Mouse (Mus musculus) hindbrain, embryonic 14.5 days (tissue): ENCODE data around the gene Lgr4. TPM values are rescaled to one million over a fixed set of nuclear protein-coding genes. Genes with fewer than 3 reads are reported as not detected.

ENCODE experiments used
- ATAC-seq: fragments of 200-750 bp; cut with Nextera tagmentation; 2 replicates; pipeline ENCODE4 v1.8.0; 2017; ENCODE audit warnings: moderate number of reproducible peaks, mild to moderate bottlenecking, moderate TSS enrichment, moderate library complexity; ENCODE audit not compliant: low FRiP score
- DNase-seq: peaks from one replicate; pipeline ENCODE4 v3.0.0-alpha.2; 2015; ENCODE audit warnings: low spot score
- H3K27ac ChIP-seq: fragments of 300-500 bp; sonication (generic); 2 replicates; pipeline ENCODE4 v1.5.1; 2014; ENCODE audit warnings: mild to moderate bottlenecking, moderate library complexity
- H3K27me3 ChIP-seq: fragments of 300-500 bp; sonication (generic); 2 replicates; pipeline ENCODE4 v1.6.1; 2014; ENCODE audit warnings: mild to moderate bottlenecking, low read length, mixed read lengths; ENCODE audit not compliant: control insufficient read depth, insufficient read depth
- H3K36me3 ChIP-seq: fragments of 300-500 bp; sonication (generic); replicated peaks from 2 replicates; pipeline ENCODE4 v1.6.1; 2014; ENCODE audit not compliant: control insufficient read depth, insufficient read depth
- H3K4me1 ChIP-seq: fragments of 300-500 bp; sonication (generic); replicated peaks from 2 replicates; pipeline ENCODE4 v1.6.1; 2014; ENCODE audit warnings: antibody characterized with exemption, low read length, mixed read lengths; ENCODE audit not compliant: control insufficient read depth, insufficient read depth
- H3K4me2 ChIP-seq: fragments of 300-500 bp; sonication (generic); replicated peaks from 2 replicates; pipeline ENCODE4 v1.6.1; 2014; ENCODE audit warnings: mild to moderate bottlenecking, moderate library complexity
- H3K4me3 ChIP-seq: fragments of 300-500 bp; sonication (generic); replicated peaks from 2 replicates; pipeline ENCODE4 v1.5.1; 2014; ENCODE audit warnings: mild to moderate bottlenecking, low read length
- H3K9ac ChIP-seq: fragments of 300-500 bp; sonication (generic); 2 replicates; pipeline ENCODE4 v1.6.1; 2014
- H3K9me3 ChIP-seq: fragments of 300-500 bp; sonication (generic); 2 replicates; pipeline ENCODE4 v1.6.1; 2016; ENCODE audit warnings: low read length; ENCODE audit not compliant: control insufficient read depth
- WGBS: fragments of 180-500 bp; shearing (Covaris S2); extraction: QIAGEN DNeasy Blood & Tissue Kit; methylation state at CpG from one replicate; pipeline ENCODE4 v1.1.7; 2014; 5-methylcytosine and 5-hydroxymethylcytosine counted together
- polyA plus RNA-seq: library from polyadenylated mRNA; unstranded; fragments of >200 nt; fragmentation: Nextera tagmentation; extraction: Ambion mirVana; gene quantifications from 2 replicates; pipeline ENCODE4 v1.2.1, GENCODE M21; 2014

Lgr4 gene
- polyA plus RNA-seq, 1 experiment from 2014 or later: 13.6 TPM

DNA sequence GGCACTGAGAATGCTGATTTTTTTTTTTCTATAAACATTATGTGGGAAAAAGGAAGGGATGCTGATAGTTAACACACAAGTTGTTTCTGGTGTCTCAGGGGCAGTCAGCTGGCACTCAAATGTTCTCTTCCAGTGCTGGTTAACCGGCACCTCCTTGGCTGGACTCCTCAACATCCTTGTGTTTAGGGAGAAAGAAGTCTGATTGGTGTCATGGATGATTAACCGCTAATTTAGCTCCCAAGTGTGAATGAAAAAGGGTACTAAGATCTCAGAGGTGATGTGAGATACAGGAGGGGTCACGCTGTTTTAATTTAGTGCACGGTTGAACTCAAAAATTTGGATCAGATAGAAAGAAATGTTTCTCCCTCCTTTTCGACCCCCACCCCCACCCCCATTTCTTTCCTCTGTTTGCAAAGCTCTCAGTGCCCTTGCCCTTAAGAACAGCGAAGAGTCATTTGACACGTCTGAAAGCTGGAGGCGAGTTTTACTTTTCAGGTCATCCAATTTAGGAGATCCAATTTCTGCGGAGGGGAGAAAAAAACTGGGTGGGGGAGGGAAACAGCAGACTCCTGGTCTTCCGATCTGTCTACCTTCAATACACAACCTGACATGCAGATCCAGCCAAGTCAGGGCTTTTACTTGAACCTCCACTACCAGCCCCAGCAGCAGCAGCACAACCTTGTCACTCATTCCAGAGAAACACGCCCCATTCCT lies 508 bp upstream of the Lgr4 start:
- H3K4me3 ChIP-seq: peak overlapping the region; percentile 94
- H3K9ac ChIP-seq: no peak overlapping the region; the same call in 1 of the 2 replicates
- peaks cover 32% of the 10 kb centered on the region for H3K4me1 ChIP-seq
- DNase-seq (no peak), ATAC-seq (peak; percentile 5; the same call in 1 of the 2 replicates)
- H3K27me3 ChIP-seq: no peaks in the 10 kb centered on the region
- H3K4me2 ChIP-seq: peak overlapping the region; percentile 92
- H3K36me3 ChIP-seq: no peaks in the 10 kb centered on the region
- 2% methylated on average over 11 of the region's 11 CpGs for WGBS
- H3K27ac ChIP-seq: peak overlapping the region; percentile 94; the same call in 1 of the 2 replicates
- H3K9me3 ChIP-seq: 0 out of 2 replicates have a peak, but pooled peaks cover 3% of the 10 kb centered on the region

DNA sequence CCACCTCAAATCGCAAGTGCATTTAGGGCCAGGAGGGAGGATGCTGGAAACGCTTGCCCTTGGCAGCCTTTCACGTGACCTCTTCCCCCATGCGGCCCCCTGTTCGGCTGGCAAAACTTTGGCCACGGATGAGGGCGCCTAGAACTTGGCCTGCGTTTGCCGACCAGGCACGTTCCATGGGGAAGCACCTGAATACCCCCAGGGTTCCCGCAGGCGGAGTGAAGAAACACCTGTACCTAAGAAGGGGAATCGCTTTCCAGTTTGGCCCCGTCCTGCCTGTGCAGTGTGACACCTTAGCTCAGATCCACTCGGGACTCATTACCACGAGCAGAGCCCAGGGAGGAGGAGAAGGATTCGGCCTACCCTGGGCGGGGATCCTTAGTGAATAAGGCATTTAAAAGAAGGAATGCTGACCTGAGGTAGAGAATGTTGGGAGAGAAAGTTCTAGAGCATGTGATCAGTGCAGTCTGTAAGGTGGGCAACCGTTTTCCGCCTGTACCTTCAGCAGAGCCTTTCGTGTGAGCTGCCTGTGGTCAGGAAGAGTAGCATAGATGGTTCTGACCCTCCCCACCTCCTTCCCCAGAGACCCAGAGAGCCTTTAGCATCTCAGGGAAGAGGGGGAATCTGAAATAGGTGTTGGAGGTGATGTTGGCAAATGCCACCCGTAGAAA lies 1.3 kb downstream of the Lgr4 start:
- peak overlapping the region; percentile 94 for H3K4me3 ChIP-seq
- DNase-seq (peak; percentile 26), ATAC-seq (no peak)
- peak overlapping the region; percentile 92 for H3K4me2 ChIP-seq
- 0 out of 2 replicates have a peak overlapping the region, but pooled peaks have one; percentile 20 for H3K27ac ChIP-seq
- 5% methylated on average over 22 of the region's 22 CpGs for WGBS
- H3K9ac ChIP-seq: peak overlapping the region; percentile 90
- H3K9me3 ChIP-seq: no peaks in the 10 kb centered on the region
- no peaks in the 10 kb centered on the region for H3K36me3 ChIP-seq
- peaks cover 32% of the 10 kb centered on the region for H3K4me1 ChIP-seq
- no peaks in the 10 kb centered on the region for H3K27me3 ChIP-seq

DNA sequence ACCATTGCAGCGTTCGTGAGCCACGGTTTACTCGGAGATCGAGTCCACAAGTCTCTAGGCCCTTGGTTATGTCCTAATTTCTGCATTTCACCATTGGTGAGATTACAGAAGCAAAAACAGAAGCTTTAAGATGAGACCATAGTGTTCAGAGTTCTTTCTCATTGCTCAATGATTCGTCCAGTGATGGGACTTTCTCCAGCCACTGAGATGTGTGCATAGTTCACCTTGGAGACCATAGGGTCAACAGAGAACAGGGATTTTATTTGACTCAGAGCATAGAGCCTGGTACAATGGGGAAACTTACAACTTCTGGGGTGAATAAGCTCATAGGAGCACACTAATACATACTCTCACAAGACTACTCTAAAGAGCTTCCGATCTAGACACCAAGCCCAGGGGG lies 3.0 kb downstream of the Lgr4 start:
- H3K27me3 ChIP-seq: no peaks in the 10 kb centered on the region
- DNase-seq (no peak), ATAC-seq (no peak)
- no peak overlapping the region for H3K9ac ChIP-seq
- H3K36me3 ChIP-seq: no peaks in the 10 kb centered on the region
- H3K27ac ChIP-seq: no peak overlapping the region
- no peaks in the 10 kb centered on the region for H3K9me3 ChIP-seq
- peaks cover 35% of the 10 kb centered on the region for H3K4me1 ChIP-seq
- H3K4me2 ChIP-seq: peak overlapping the region; percentile 92
- 64% methylated on average over 7 of the region's 7 CpGs for WGBS
- peak overlapping the region; percentile 94; the same call in 1 of the 2 replicates for H3K4me3 ChIP-seq

DNA sequence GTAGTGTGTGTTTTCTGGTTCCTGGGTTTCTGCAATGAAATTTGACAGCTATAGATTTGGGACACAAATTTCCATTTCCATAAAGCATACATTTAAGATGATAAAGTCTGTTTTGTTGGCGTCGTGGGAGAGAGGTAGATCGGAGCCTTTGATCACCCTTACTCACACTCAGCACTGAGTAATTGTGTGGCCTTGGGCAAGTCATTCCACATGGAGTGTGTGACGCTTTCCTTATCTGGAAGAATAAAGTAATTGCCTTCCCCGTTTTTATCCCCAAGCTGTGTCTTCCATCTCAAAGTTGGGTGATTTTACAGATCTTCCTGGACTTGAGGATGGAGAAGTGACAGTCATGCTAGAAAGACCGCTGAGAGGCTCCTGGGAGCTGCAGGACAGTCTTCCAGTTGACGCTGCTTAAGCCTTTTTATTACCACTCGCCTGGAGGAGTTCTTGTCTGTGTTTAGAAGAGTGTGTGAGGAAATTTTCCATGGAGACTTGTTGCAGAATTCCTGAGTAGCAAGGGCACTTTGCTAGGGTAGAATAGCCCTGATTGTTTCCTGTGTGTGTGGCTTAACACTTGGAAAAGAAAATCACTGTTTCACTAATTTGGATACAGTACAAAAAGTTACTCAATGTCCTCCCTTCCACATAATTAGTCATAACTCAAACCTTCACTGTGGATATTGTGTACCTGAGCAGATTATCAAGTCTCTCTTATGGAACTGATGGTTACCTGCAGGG lies 4.0 kb downstream of the Lgr4 start:
- Histone ChIP-seq H3K27ac (no peak overlapping the region), H3K4me2 (peak overlapping the region; percentile 25; the same call in 1 of the 2 replicates), H3K9ac (no peak overlapping the region), H3K36me3 (no peaks in the 10 kb centered on the region), H3K4me1 (peaks cover 35% of the 10 kb centered on the region), H3K27me3 (no peaks in the 10 kb centered on the region), H3K9me3 (no peaks in the 10 kb centered on the region), H3K4me3 (no peak overlapping the region)
- 65% methylated on average over 8 of the region's 8 CpGs for whole genome bisulfite sequencing
- DNase-seq (no peak), ATAC-seq (no peak)

DNA sequence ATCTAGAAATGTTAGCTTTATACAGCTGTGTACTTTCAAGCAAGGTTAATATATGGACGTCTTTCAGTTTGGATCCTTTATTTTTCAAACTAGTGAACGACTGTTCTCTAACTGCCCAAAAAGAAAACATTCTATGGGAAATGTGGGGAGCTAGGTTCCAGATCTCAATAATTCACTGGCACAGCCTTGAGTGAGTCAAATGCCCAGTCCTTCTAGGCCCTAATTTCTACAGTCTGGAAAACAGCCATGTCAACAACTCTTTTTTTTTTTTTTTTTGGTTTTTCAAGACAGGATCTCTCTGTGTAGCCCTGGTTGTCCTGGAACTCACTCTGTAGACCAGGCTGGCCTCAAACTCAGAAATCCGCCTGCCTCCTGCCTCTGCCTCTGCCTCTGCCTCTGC lies 4.9 kb downstream of the Lgr4 start:
- Histone ChIP-seq H3K36me3 (no peaks in the 10 kb centered on the region), H3K27ac (no peak overlapping the region), H3K4me3 (no peak overlapping the region), H3K9ac (no peak overlapping the region), H3K4me1 (peaks cover 35% of the 10 kb centered on the region), H3K4me2 (no peak overlapping the region), H3K27me3 (no peaks in the 10 kb centered on the region), H3K9me3 (no peaks in the 10 kb centered on the region)
- no peak for DNase-seq
- 89% methylated on average over 3 of the region's 3 CpGs for WGBS
- no peak for ATAC-seq

DNA sequence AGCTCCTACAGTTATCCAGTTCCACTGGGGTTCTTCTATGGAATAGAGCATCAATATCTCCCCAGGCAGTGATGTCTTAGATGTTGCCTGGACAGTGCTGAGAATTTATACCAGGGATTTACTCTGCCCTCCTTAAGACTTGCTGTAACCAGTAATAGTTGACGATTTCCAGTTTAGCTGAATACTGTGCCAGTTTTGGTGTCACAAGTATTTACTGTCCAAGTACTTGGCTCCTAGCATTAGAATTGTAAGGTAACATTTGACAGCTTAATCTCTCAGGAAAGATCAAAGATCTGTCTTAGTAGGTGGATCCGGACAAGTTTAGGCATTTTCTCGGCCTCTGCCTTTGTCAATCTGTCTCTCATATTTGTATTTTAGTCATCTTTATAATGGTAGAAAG lies 5.6 kb downstream of the Lgr4 start:
- no peaks in the 10 kb centered on the region for H3K9me3 ChIP-seq
- no peak overlapping the region for H3K27ac ChIP-seq
- H3K9ac ChIP-seq: no peak overlapping the region
- 69% methylated on average over 3 of the region's 3 CpGs for WGBS
- ATAC-seq: no peak
- H3K4me2 ChIP-seq: no peak overlapping the region
- H3K4me1 ChIP-seq: peaks cover 35% of the 10 kb centered on the region
- no peak for DNase-seq
- no peak overlapping the region for H3K4me3 ChIP-seq
- no peaks in the 10 kb centered on the region for H3K36me3 ChIP-seq
- no peaks in the 10 kb centered on the region for H3K27me3 ChIP-seq

DNA sequence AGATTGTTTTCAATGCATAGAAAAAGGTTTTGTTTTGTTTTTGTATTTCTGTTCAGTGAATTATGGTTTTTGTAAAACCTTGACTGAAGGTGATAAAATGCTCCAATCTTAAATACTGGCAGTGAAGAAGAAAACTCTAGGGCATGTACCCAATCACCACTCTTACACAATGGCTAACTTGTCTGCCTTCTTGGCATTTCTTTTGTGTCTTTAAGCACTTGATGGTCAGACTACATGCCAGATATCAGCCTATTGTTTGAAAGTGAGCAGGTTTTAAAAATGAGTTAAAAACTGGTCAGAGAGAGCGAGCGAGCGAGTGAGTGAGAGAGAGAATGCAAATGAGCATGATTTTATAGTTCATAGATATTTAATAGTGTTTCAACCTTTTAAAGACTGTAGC lies 6.5 kb downstream of the Lgr4 start:
- no peaks in the 10 kb centered on the region for H3K27me3 ChIP-seq
- DNase-seq (no peak), ATAC-seq (no peak)
- no peaks in the 10 kb centered on the region for H3K9me3 ChIP-seq
- H3K4me3 ChIP-seq: no peak overlapping the region
- H3K9ac ChIP-seq: no peak overlapping the region
- no peak overlapping the region for H3K27ac ChIP-seq
- H3K36me3 ChIP-seq: no peaks in the 10 kb centered on the region
- WGBS: 61% methylated on average over 3 of the region's 3 CpGs
- H3K4me2 ChIP-seq: no peak overlapping the region
- H3K4me1 ChIP-seq: peaks cover 29% of the 10 kb centered on the region

DNA sequence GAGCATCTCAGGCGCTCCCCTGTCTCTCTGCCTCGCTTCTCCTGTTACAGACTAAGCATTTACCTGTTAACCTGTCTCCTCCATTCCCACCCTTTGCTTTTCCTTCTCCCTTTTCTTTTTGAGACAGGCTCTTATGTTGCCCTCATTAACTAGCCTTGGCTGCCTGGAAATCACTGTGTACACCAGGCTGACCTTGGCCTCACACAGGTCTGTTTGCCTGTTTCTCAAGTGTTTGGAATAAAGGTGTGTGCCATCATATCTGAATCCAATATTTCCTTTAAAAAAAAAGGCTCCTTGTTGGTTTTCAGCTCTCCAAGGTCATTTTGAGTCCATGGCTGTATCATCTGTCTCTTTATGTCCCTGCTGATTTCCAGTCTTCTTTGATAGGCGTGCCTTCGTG lies 9.5 kb downstream of the Lgr4 start:
- WGBS: 84% methylated on average over 4 of the region's 4 CpGs
- H3K27me3 ChIP-seq: no peaks in the 10 kb centered on the region
- no peak overlapping the region for H3K9ac ChIP-seq
- no peak overlapping the region for H3K4me3 ChIP-seq
- H3K4me1 ChIP-seq: 0 out of 2 replicates have a peak, but pooled peaks cover 9% of the 10 kb centered on the region
- ATAC-seq (no peak), DNase-seq (no peak)
- H3K36me3 ChIP-seq: no peaks in the 10 kb centered on the region
- H3K4me2 ChIP-seq: no peak overlapping the region
- H3K27ac ChIP-seq: no peak overlapping the region
- no peaks in the 10 kb centered on the region for H3K9me3 ChIP-seq

DNA sequence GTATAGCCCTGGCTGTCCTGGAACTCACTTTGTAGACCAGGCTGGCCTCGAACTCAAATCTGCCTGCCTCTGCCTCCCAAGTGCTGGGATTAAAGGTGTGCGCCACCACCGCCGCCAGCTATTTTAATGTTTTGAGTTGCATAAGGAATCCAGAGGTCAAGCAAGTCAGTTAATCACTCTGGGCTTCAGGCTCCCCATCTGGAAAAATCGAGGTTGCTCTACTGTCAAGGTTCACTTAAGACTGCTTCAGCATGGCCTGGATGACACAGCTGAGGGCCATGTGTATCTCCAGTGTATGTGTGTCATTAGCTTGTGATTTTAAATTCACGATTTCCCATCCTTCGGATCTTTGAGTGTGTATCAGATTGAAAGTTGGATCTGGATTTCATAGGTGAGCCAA lies 10.0 kb downstream of the Lgr4 start:
- no peak overlapping the region for H3K4me3 ChIP-seq
- WGBS: 85% methylated on average over 7 of the region's 7 CpGs
- H3K9me3 ChIP-seq: no peaks in the 10 kb centered on the region
- no peaks in the 10 kb centered on the region for H3K36me3 ChIP-seq
- ATAC-seq (no peak), DNase-seq (no peak)
- H3K27ac ChIP-seq: no peak overlapping the region
- H3K27me3 ChIP-seq: no peaks in the 10 kb centered on the region
- H3K9ac ChIP-seq: no peak overlapping the region
- H3K4me1 ChIP-seq: peaks cover 11% of the 10 kb centered on the region; the same call in 1 of the 2 replicates
- no peak overlapping the region for H3K4me2 ChIP-seq
